Mouse (Mus musculus) lung, embryonic 15.5 days (tissue): ENCODE measurements around the gene Hs6st1. TPM values are rescaled to one million over a fixed set of nuclear protein-coding genes. Genes with fewer than 3 reads are reported as not detected.

Experiments used
- ATAC-seq: fragments of 200-750 bp; cut with Nextera tagmentation; 2 replicates; pipeline ENCODE4 v1.8.0; 2017; ENCODE audit warnings: moderate number of reproducible peaks, borderline replicate concordance; ENCODE audit not compliant: low FRiP score, low TSS enrichment; ENCODE audit errors: extremely low read depth
- H3K27ac ChIP-seq: fragments of 300-500 bp; sonication (generic); 2 replicates; pipeline ENCODE4 v1.5.1; 2015; ENCODE audit warnings: moderate library complexity, mild to moderate bottlenecking, inconsistent platforms
- H3K27me3 ChIP-seq: fragments of 300-500 bp; sonication (generic); 2 replicates; pipeline ENCODE4 v1.6.1; 2015; ENCODE audit warnings: inconsistent platforms
- H3K36me3 ChIP-seq: fragments of 300-500 bp; sonication (generic); 2 replicates; pipeline ENCODE4 v1.6.1; 2015; ENCODE audit warnings: inconsistent platforms
- H3K4me1 ChIP-seq: fragments of 300-500 bp; sonication (generic); 2 replicates; pipeline ENCODE4 v1.6.1; 2015; ENCODE audit warnings: inconsistent platforms
- H3K4me2 ChIP-seq: fragments of 300-500 bp; sonication (generic); 2 replicates; pipeline ENCODE4 v1.6.1; 2015; ENCODE audit warnings: inconsistent platforms, mild to moderate bottlenecking, moderate library complexity
- H3K4me3 ChIP-seq: fragments of 300-500 bp; sonication (generic); 2 replicates; pipeline ENCODE4 v1.5.1; 2015; ENCODE audit warnings: mild to moderate bottlenecking, inconsistent platforms
- H3K9ac ChIP-seq: fragments of 300-500 bp; sonication (generic); 2 replicates; pipeline ENCODE4 v1.6.1; 2015; ENCODE audit warnings: inconsistent platforms
- H3K9me3 ChIP-seq: fragments of 300-500 bp; sonication (generic); 2 replicates; pipeline ENCODE4 v1.6.1; 2016; ENCODE audit warnings: inconsistent platforms
- WGBS: fragments of 180-500 bp; shearing (Covaris S2); methylation state at CpG from one replicate; pipeline ENCODE4 v1.1.7; 2015; 5-methylcytosine and 5-hydroxymethylcytosine counted together
- polyA plus RNA-seq: library from polyadenylated mRNA; unstranded; fragments of >200 nt; fragmentation: Nextera tagmentation; extraction: Ambion mirVana; gene quantifications from 2 replicates; pipeline ENCODE4 v1.2.1, GENCODE M21; 2015

Gene Hs6st1
- polyA plus RNA-seq, 1 experiment from 2014 or later: 11.7 TPM

DNA sequence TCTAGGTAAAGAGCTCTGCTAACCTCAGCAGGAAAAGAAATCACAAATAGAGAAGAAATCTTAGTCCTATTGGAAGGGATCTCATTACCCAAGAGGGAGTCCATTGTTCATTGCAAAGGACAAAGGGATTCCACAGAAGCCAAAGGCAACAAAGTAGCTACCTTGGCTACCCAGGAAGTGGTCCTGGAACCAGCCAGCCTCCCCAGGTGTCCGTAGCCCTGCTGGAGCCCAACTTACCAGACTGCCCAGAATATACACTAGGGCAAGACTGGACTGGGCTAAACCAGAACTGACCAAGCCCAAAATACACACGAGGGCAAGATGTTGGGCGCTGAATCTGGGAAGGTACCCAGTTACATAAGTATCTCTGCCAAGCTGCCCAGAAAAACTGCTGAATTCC is 46.6 kb downstream of the Hs6st1 start:
- ATAC-seq: no peak
- H3K4me2 ChIP-seq: no peak overlapping the region
- no peak overlapping the region for H3K4me3 ChIP-seq
- H3K4me1 ChIP-seq: no peaks in the 10 kb centered on the region
- H3K27ac ChIP-seq: no peak overlapping the region
- H3K9ac ChIP-seq: no peak overlapping the region
- H3K27me3 ChIP-seq: no peaks in the 10 kb centered on the region
- H3K36me3 ChIP-seq: no peaks in the 10 kb centered on the region
- WGBS: 80% methylated on average over 3 of the region's 3 CpGs
- no peaks in the 10 kb centered on the region for H3K9me3 ChIP-seq

DNA sequence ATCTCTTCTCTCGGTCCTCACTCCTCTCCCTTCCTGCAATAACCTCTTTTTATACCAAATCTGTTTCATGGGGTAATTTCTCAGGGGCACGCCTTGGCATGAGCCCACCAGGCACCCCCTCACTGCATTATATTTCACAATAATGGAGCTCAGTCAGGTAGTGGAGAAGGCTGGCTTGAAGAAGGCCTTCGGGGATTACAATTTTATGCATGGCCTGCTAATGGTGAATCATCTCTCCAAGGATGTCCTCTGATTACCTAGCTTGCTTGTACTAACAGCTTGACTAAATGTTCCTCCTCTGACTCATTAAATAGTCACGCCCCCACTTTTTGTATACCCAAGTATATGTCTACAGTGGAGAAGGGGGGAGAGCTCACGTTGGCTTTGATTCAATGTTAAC is 48.3 kb downstream of the Hs6st1 start:
- H3K27ac ChIP-seq: no peak overlapping the region
- no peaks in the 10 kb centered on the region for H3K4me1 ChIP-seq
- no peak overlapping the region for H3K4me2 ChIP-seq
- no peaks in the 10 kb centered on the region for H3K9me3 ChIP-seq
- WGBS: 63% methylated on average over 5 of the region's 5 CpGs
- H3K9ac ChIP-seq: no peak overlapping the region
- ATAC-seq: no peak
- no peak overlapping the region for H3K4me3 ChIP-seq
- H3K27me3 ChIP-seq: no peaks in the 10 kb centered on the region
- H3K36me3 ChIP-seq: no peaks in the 10 kb centered on the region

DNA sequence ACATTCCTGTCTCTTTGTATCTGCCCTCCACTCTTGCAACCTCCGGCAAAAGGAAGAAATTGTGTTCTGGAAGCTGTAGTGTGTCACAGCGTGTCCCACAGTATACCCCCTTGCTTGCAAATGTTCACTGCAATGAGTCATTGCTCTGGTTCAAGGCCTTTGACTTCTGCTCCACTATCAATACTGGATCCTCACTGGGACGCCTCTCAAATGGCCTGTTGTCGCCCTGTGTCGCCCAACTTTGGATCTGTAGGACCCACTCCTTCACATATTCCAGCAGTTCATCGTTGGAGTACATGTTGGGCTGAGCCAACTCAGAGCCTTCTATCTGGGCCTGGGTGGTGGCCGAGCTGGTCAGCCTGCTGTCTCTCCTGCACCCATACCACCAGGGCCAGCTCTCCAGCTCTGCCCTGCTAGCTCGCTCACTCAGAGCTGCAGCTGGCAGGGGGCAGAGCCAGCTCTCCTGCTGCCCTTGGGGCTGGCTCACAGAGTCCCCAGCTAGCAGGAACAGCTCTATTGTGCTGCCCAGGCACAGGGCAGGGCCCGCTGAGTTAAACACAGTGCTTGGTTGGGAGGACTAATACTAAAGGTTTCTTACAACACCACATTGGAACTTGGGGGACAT is 50.0 kb downstream of the Hs6st1 start:
- no peaks in the 10 kb centered on the region for H3K27me3 ChIP-seq
- ATAC-seq: no peak
- no peak overlapping the region for H3K27ac ChIP-seq

DNA sequence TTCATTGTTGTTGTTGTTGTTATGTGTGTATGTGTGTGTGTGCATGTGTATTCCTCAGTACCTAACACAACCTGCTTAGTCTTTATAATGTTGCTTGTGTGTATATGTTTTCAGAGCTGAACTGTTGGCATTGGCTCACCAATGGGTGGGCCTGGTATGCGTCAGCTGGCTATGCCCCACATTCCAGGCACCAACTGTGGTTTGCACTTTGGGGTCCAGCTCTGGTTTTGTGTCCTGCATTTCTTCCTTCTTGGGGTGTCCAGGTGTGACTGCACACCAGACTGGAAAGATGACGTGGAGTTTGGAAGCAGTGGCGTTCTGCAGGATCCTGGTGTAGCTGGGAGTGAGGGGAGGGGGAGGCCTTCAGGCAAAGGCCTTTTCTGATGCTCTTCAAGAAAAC is 50.8 kb downstream of the Hs6st1 start:
- ATAC-seq: no peak
- Histone ChIP-seq H3K27me3 (no peaks in the 10 kb centered on the region), H3K9me3 (no peaks in the 10 kb centered on the region), H3K4me1 (no peaks in the 10 kb centered on the region), H3K4me2 (no peak overlapping the region), H3K9ac (no peak overlapping the region), H3K27ac (no peak overlapping the region), H3K4me3 (no peak overlapping the region), H3K36me3 (no peaks in the 10 kb centered on the region)
- 74% methylated on average over 3 of the region's 3 CpGs for WGBS

More for the DNA sequence above, 50.0 kb downstream of the Hs6st1 start:
- H3K4me1 ChIP-seq: no peaks in the 10 kb centered on the region
- H3K4me3 ChIP-seq: no peak overlapping the region
- H3K9me3 ChIP-seq: no peaks in the 10 kb centered on the region
- H3K36me3 ChIP-seq: no peaks in the 10 kb centered on the region
- no peak overlapping the region for H3K9ac ChIP-seq
- 83% methylated on average over 9 of the region's 9 CpGs for WGBS
- no peak overlapping the region for H3K4me2 ChIP-seq

DNA sequence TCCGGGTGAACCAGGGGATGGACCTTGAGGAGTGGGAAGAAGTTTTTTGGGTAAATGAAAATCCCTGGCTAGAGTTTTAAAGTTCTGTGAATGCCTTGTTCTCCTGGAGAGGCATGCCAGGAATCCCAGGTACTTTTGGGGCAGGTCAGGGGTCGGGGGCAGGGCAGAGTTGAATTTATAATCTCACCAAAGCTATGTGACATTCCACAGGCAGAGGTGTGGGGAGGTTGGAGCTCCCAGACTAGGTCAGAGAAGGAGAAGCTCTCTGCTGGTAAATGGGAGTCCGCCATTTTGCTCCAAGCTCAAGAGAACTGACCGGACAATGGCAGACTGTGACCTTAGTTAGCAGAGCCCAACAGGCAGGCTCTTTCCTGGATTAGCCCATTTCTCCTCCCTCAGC is 51.2 kb downstream of the Hs6st1 start:
- no peaks in the 10 kb centered on the region for H3K36me3 ChIP-seq
- H3K27ac ChIP-seq: no peak overlapping the region
- no peaks in the 10 kb centered on the region for H3K27me3 ChIP-seq
- H3K4me1 ChIP-seq: no peaks in the 10 kb centered on the region
- WGBS: 68% methylated on average over 4 of the region's 4 CpGs
- no peak overlapping the region for H3K4me2 ChIP-seq
- no peak overlapping the region for H3K9ac ChIP-seq
- no peak overlapping the region for H3K4me3 ChIP-seq
- no peak for ATAC-seq
- no peaks in the 10 kb centered on the region for H3K9me3 ChIP-seq

DNA sequence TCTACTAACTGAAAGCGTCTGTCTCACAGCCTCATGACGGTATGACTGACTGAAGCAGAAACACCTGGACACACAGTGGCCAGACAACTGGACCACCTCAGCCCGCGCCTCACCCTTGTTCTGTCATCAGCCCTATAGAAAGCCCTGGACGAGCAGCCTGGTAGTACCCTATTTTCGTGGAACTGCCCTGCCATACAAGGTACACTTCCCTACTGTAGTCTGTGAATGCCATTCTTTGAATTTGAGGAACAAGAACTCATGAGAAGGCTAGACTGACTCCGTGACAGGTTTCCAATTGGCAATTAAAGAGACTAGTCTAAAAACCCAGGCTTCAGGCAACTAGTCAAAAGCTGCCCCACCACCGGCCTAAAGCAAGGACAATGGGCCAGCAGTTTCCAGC is 53.0 kb downstream of the Hs6st1 start:
- Histone ChIP-seq H3K9ac (no peak overlapping the region), H3K4me3 (no peak overlapping the region), H3K4me1 (no peaks in the 10 kb centered on the region), H3K4me2 (no peak overlapping the region), H3K27me3 (no peaks in the 10 kb centered on the region), H3K9me3 (no peaks in the 10 kb centered on the region), H3K27ac (no peak overlapping the region), H3K36me3 (no peaks in the 10 kb centered on the region)
- WGBS: 79% methylated on average over 8 of the region's 8 CpGs
- ATAC-seq: no peak

DNA sequence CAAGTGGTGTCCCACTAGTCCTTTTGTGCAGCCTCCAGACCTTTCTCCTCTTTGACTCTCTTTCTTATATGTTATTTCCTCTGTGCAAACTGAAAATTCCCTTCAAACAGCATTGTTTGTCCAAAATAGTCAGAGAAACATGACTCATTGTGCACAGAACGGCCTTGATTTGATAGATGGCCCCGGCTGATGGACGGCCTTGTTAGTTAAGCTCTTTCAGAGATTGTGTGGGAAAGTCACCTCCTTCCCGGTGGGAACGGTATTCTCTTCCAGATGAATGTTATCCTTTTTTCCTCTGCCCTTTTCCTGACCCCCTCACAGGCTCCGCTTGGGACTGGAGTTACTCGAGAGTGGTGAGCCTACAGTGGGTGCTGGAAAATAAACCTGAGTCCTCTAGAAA is 56.9 kb downstream of the Hs6st1 start:
- Histone ChIP-seq H3K4me1 (no peaks in the 10 kb centered on the region), H3K27ac (no peak overlapping the region), H3K9me3 (no peaks in the 10 kb centered on the region), H3K27me3 (no peaks in the 10 kb centered on the region), H3K36me3 (no peaks in the 10 kb centered on the region), H3K9ac (no peak overlapping the region), H3K4me2 (no peak overlapping the region), H3K4me3 (no peak overlapping the region)
- ATAC-seq: no peak
- 32% methylated on average over 7 of the region's 7 CpGs for WGBS

DNA sequence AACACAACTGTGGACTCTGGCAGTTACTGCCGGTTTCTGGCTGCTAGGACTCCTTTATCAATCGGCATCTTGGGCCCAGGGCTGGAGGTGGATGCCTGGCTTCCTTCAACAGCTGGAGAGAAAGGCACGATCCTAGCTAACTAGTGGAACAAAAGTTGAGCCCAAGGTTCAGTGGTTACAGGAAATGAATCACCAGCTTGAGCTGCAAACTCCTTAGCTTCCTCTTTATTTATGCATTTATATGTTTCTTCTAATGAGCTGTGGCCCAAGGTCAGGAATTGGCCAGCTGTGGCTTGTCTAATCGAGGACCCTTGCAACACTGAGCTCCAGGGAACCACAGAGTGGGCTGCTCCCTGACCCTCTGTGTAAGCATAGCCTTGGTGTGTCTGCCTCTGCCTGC is 60.9 kb downstream of the Hs6st1 start:
- Histone ChIP-seq H3K9me3 (no peaks in the 10 kb centered on the region), H3K27me3 (no peaks in the 10 kb centered on the region), H3K4me3 (no peak overlapping the region), H3K9ac (no peak overlapping the region), H3K4me1 (peaks cover 16% of the 10 kb centered on the region), H3K27ac (0 out of 2 replicates have a peak overlapping the region, but pooled peaks have one; percentile 2), H3K36me3 (no peaks in the 10 kb centered on the region), H3K4me2 (no peak overlapping the region)
- no peak for ATAC-seq
- WGBS: 29% methylated on average over 4 of the region's 4 CpGs

DNA sequence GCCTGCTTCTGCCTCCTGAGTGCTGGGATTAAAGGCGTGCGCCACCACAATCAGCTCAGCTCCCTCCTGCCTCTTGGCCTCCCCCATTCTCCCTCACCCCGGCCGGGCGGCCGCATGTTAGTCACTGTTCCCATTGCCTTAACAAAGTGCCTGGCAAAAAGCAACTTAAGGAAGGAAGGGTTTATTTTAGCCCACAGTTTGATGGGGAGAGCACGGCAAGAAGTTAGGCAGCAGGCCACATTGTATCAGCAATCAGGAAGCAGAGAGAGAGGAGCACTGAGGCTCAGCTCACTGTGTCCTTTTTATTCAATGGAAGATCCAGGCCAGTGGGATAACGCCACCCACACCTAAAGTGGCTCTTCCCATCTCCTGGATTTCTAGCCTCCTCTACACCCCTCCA is 61.7 kb downstream of the Hs6st1 start:
- 86% methylated on average over 8 of the region's 8 CpGs for WGBS

DNA sequence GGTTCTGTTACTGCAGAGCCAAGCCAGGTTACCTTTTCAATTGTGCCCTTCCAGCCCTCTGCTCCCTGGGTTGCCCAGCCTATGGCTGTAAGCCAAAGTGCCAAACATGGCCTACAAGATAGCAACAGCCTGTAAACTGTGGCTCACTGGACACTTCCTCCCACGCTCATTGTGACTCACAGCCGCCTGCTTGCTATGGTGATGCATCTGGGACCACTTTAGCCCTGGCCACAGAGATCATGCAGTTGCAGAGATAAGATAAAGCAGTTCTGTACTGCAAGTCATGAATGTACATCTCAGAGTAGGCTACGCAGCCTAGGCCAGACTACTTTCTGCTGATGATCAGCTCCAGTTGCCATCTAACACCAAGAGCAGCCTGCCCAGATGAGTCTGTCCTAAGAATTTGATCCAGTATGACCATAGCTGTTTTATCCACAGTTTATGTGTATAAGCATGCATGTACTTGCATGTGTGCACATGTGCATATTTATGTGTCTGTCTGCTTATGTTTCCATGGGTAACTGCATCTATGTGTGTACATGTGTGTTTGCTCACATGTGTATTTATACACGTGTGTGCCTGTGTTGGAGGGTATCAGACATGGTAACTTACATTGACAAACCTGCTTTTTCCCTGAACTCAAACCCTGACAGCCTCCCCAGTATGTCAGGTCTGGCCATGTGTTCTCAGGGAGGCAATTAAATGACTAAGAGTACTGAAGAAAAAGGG is 62.3 kb downstream of the Hs6st1 start:
- Histone ChIP-seq H3K27me3 (no peaks in the 10 kb centered on the region), H3K9ac (no peak overlapping the region), H3K4me3 (no peak overlapping the region), H3K36me3 (no peaks in the 10 kb centered on the region), H3K4me2 (no peak overlapping the region), H3K27ac (no peak overlapping the region), H3K4me1 (peaks cover 16% of the 10 kb centered on the region), H3K9me3 (no peaks in the 10 kb centered on the region)
- 0 out of 2 replicates have a peak, but pooled peaks have one; percentile 29 for ATAC-seq
- 79% methylated on average over 4 of the region's 4 CpGs for WGBS

More for the DNA sequence above, 61.7 kb downstream of the Hs6st1 start:
- Histone ChIP-seq H3K27me3 (no peaks in the 10 kb centered on the region), H3K27ac (no peak overlapping the region), H3K9ac (no peak overlapping the region), H3K9me3 (no peaks in the 10 kb centered on the region), H3K4me1 (peaks cover 16% of the 10 kb centered on the region), H3K4me2 (no peak overlapping the region), H3K4me3 (no peak overlapping the region), H3K36me3 (no peaks in the 10 kb centered on the region)
- ATAC-seq: no peak

DNA sequence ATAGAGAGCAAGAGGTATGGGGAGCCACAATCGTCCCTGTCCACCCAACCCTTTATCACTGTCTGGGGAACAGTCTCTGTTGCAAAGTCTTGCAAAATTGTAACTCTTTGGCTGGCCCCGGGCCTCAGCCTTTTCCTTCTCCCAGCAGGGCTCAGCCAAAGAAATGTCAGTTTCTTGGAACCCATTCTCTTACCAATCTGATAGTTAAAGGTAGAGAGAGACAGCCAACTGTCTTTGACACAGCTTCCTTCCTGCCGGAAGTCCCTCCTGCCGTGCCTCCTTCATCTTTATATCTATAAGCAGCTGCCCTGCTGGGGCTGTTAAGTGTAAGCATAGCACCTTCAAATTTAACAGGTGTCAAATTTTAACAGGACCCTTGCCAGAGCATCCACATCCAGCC is 63.0 kb downstream of the Hs6st1 start:
- Histone ChIP-seq H3K4me1 (peaks cover 16% of the 10 kb centered on the region), H3K36me3 (no peaks in the 10 kb centered on the region), H3K9ac (no peak overlapping the region), H3K4me2 (no peak overlapping the region), H3K9me3 (no peaks in the 10 kb centered on the region), H3K4me3 (no peak overlapping the region), H3K27me3 (no peaks in the 10 kb centered on the region), H3K27ac (no peak overlapping the region)
- ATAC-seq: no peak
- 36% methylated on average over 4 of the region's 4 CpGs for WGBS

DNA sequence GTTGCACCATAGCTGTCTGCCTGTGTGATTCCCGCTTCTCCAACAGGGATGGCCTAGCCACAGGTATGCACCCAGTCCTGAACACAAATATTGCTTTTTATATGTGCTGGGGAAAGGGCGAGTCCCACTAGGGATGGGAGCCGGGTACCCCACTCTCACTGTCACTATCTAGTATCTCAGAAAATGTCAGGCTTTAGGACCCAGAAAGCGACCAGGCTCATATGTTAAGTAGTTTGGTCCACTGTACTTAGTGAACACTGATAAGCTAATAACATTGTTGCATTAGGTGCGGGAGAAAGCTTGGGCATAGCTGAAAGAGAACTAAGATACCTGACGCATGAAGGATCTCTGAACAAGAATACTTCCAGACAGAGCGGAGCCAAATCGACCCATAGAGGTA is 63.6 kb downstream of the Hs6st1 start:
- no peaks in the 10 kb centered on the region for H3K9me3 ChIP-seq
- no peaks in the 10 kb centered on the region for H3K27me3 ChIP-seq
- WGBS: 48% methylated on average over 8 of the region's 8 CpGs
- no peak for ATAC-seq
- no peak overlapping the region for H3K4me2 ChIP-seq
- no peak overlapping the region for H3K27ac ChIP-seq
- no peaks in the 10 kb centered on the region for H3K36me3 ChIP-seq
- H3K4me1 ChIP-seq: peaks cover 16% of the 10 kb centered on the region
- no peak overlapping the region for H3K9ac ChIP-seq
- no peak overlapping the region for H3K4me3 ChIP-seq
